Mouse (Mus musculus) small intestine, adult 2 months (tissue): ENCODE measurements around the gene Jhy.

Experiments
- CTCF ChIP-seq: fragments of 200-500 bp; IDR thresholded peaks from 2 replicates; pipeline ENCODE4 v1.5.1; 2012; ENCODE audit warnings: low read depth, mild to moderate bottlenecking, control low read depth, inconsistent platforms, low read length, moderate library complexity, mixed read lengths; ENCODE audit not compliant: insufficient replicate concordance, insufficient read length; ENCODE audit errors: extremely low read depth
- POLR2A ChIP-seq: fragments of 200-500 bp; IDR thresholded peaks from 2 replicates; pipeline ENCODE4 v1.6.1; 2012; ENCODE audit warnings: low read depth, mild to moderate bottlenecking, control low read depth, inconsistent platforms, low read length, moderate library complexity

- TF ChIP-seq CTCF = no peak
- no peak for TF ChIP-seq POLR2A
Measured at GRCm38 (mm10) chr9:41007785-41008184, 43.9 kb upstream of the Jhy start.
